Mouse (Mus musculus) neural tube, embryonic 12.5 days (tissue): ENCODE results near the gene Sbk2. TPM values are rescaled to one million over a fixed set of nuclear protein-coding genes. Genes with fewer than 3 reads are reported as not detected.
"Not testable (repeated sequence)": the region's sequence is repeated elsewhere in the genome, so short reads cannot be mapped to it uniquely, and the experiment has no call there.

Experiments
- ATAC-seq: fragments of 200-750 bp; cut with Nextera tagmentation; 2 replicates; pipeline ENCODE4 v1.8.0; 2017; ENCODE audit warnings: low read depth, mild to moderate bottlenecking, moderate TSS enrichment, moderate library complexity; ENCODE audit not compliant: low FRiP score
- H3K27ac ChIP-seq: fragments of 300-500 bp; sonication (generic); 2 replicates; pipeline ENCODE4 v1.5.1; 2016
- H3K27me3 ChIP-seq: fragments of 300-500 bp; sonication (generic); replicated peaks from 2 replicates; pipeline ENCODE4 v1.6.1; 2016; ENCODE audit warnings: mild to moderate bottlenecking
- H3K36me3 ChIP-seq: fragments of 300-500 bp; sonication (generic); 2 replicates; pipeline ENCODE4 v1.6.1; 2016; ENCODE audit warnings: mild to moderate bottlenecking
- H3K4me1 ChIP-seq: fragments of 300-500 bp; sonication (generic); 2 replicates; pipeline ENCODE4 v1.6.1; 2016
- H3K4me2 ChIP-seq: fragments of 300-500 bp; sonication (generic); replicated peaks from 2 replicates; pipeline ENCODE4 v1.6.1; 2016; ENCODE audit warnings: mild to moderate bottlenecking
- H3K4me3 ChIP-seq: fragments of 300-500 bp; sonication (generic); 2 replicates; pipeline ENCODE4 v1.5.1; 2016
- H3K9ac ChIP-seq: fragments of 300-500 bp; sonication (generic); 2 replicates; pipeline ENCODE4 v1.6.1; 2016; ENCODE audit warnings: mild to moderate bottlenecking
- H3K9me3 ChIP-seq: fragments of 300-500 bp; sonication (generic); 2 replicates; pipeline ENCODE4 v1.6.1; 2016; ENCODE audit warnings: mild to moderate bottlenecking
- WGBS: fragments of 180-500 bp; shearing (Covaris S2); methylation state at CpG from one replicate; pipeline ENCODE4 v1.1.7; 2016; 5-methylcytosine and 5-hydroxymethylcytosine counted together
- polyA plus RNA-seq: library from polyadenylated mRNA; unstranded; fragments of >200 nt; fragmentation: Nextera tagmentation; extraction: Ambion mirVana; gene quantifications from 2 replicates; pipeline ENCODE4 v1.2.1, GENCODE M21; 2016

Sbk2 gene
- 0.13 TPM in 2 replicates for polyA plus RNA-seq

- ATAC-seq = 0 out of 2 replicates have a peak, but pooled peaks have one; percentile 48
- Histone ChIP-seq H3K4me1 (no peaks in the 10 kb centered on the region), H3K36me3 (no peaks in the 10 kb centered on the region), H3K9ac (no peak within 1 kb of the TSS), H3K4me2 (no peak within 1 kb of the TSS; the same call in 1 of the 2 replicates), H3K9me3 (no peaks in the 10 kb centered on the region), H3K27ac (no peak within 1 kb of the TSS), H3K27me3 (peaks cover 6% of the 10 kb centered on the region; the same call in 1 of the 2 replicates), H3K4me3 (no peak within 1 kb of the TSS)
- 11% methylated on average over 10 of the region's 10 CpGs for WGBS
Observed at GRCm38 (mm10) chr7:4964272-4964671, at the start of gene Sbk2. Gene Sbk2, minus strand, starts transcription at chr7:4964406.

- H3K27ac ChIP-seq = no peak overlapping the region
- 92% methylated on average over 27 of the region's 27 CpGs for WGBS
- peaks cover 50% of the 10 kb centered on the region for H3K36me3 ChIP-seq
- H3K4me2 ChIP-seq = peak overlapping the region; percentile 55
- no peaks in the 10 kb centered on the region for H3K4me1 ChIP-seq
- no peak overlapping the region for H3K4me3 ChIP-seq
- no peaks in the 10 kb centered on the region for H3K27me3 ChIP-seq
- no peak for ATAC-seq
- H3K9ac ChIP-seq = no peak overlapping the region
- no peaks in the 10 kb centered on the region for H3K9me3 ChIP-seq
Observed at GRCm38 (mm10) chr7:5012681-5013513, 48.7 kb upstream of the Sbk2 start.

GRCm38 (mm10) chr7:5008229-5008628 lies 44.0 kb upstream of the Sbk2 start:
- H3K4me1 ChIP-seq = no peaks in the 10 kb centered on the region
- ATAC-seq = no peak
- H3K27ac ChIP-seq = no peak overlapping the region
- 96% methylated on average over 26 of the region's 26 CpGs for WGBS
- no peak overlapping the region for H3K4me2 ChIP-seq
- no peaks in the 10 kb centered on the region for H3K27me3 ChIP-seq
- no peak overlapping the region for H3K9ac ChIP-seq
- peaks cover 71% of the 10 kb centered on the region for H3K36me3 ChIP-seq
- no peak overlapping the region for H3K4me3 ChIP-seq
- no peaks in the 10 kb centered on the region for H3K9me3 ChIP-seq

GRCm38 (mm10) chr7:5002876-5003275 lies 38.7 kb upstream of the Sbk2 start:
- H3K9ac ChIP-seq, ATAC-seq, H3K4me1 ChIP-seq, H3K4me3 ChIP-seq, H3K9me3 ChIP-seq, H3K4me2 ChIP-seq, H3K27me3 ChIP-seq, H3K27ac ChIP-seq: not testable (repeated sequence)
- peaks cover 20% of the 10 kb centered on the region for H3K36me3 ChIP-seq
- WGBS = 68% methylated on average over 8 of the region's 8 CpGs

GRCm38 (mm10) chr7:4999876-5000275 lies 35.7 kb upstream of the Sbk2 start:
- ATAC-seq = no peak
- no peaks in the 10 kb centered on the region for H3K36me3 ChIP-seq
- H3K9ac ChIP-seq = no peak overlapping the region
- no peak overlapping the region for H3K4me3 ChIP-seq
- no peak overlapping the region for H3K4me2 ChIP-seq
- peaks cover 12% of the 10 kb centered on the region for H3K4me1 ChIP-seq
- no peak overlapping the region for H3K27ac ChIP-seq
- no peaks in the 10 kb centered on the region for H3K9me3 ChIP-seq
- H3K27me3 ChIP-seq = peaks cover 3% of the 10 kb centered on the region
- WGBS = 61% methylated on average over 2 of the region's 2 CpGs

GRCm38 (mm10) chr7:4996934-4997333 lies 32.7 kb upstream of the Sbk2 start:
- peaks cover 33% of the 10 kb centered on the region for H3K4me1 ChIP-seq
- no peak overlapping the region for H3K27ac ChIP-seq
- 0 out of 2 replicates have a peak, but pooled peaks cover 5% of the 10 kb centered on the region for H3K9me3 ChIP-seq
- peaks cover 22% of the 10 kb centered on the region for H3K27me3 ChIP-seq
- 78% methylated on average over 8 of the region's 8 CpGs for WGBS
- peaks cover 25% of the 10 kb centered on the region for H3K36me3 ChIP-seq
- peak overlapping the region; percentile 65; the same call in 1 of the 2 replicates for H3K4me3 ChIP-seq
- H3K9ac ChIP-seq = peak overlapping the region; percentile 83; the same call in 1 of the 2 replicates
- ATAC-seq = no peak
- H3K4me2 ChIP-seq = peak overlapping the region; percentile 89

GRCm38 (mm10) chr7:4996003-4996895 lies 32.0 kb upstream of the Sbk2 start, which contains the start of gene Zfp579:
Gene Zfp579, minus strand, starts transcription at chr7:4996158.
- Histone ChIP-seq H3K4me3 (peak within 1 kb of the TSS; percentile 65), H3K27ac (peak within 1 kb of the TSS; percentile 46; the same call in 1 of the 2 replicates), H3K4me2 (peak within 1 kb of the TSS; percentile 89), H3K4me1 (peaks cover 33% of the 10 kb centered on the region), H3K27me3 (peaks cover 22% of the 10 kb centered on the region), H3K9ac (peak within 1 kb of the TSS; percentile 83), H3K9me3 (0 out of 2 replicates have a peak, but pooled peaks cover 6% of the 10 kb centered on the region), H3K36me3 (peaks cover 27% of the 10 kb centered on the region)
- peak; percentile 84 for ATAC-seq
- WGBS = 5% methylated on average over 16 of the region's 26 CpGs

- Histone ChIP-seq H3K27ac (peak overlapping the region; percentile 46; the same call in 1 of the 2 replicates), H3K9me3 (0 out of 2 replicates have a peak, but pooled peaks cover 14% of the 10 kb centered on the region), H3K9ac (peak overlapping the region; percentile 83), H3K4me2 (peak overlapping the region; percentile 89), H3K4me3 (peak overlapping the region; percentile 65), H3K27me3 (peaks cover 22% of the 10 kb centered on the region), H3K36me3 (peaks cover 35% of the 10 kb centered on the region), H3K4me1 (peaks cover 33% of the 10 kb centered on the region)
- ATAC-seq = peak; percentile 8
- WGBS = 8% methylated on average over 19 of the region's 19 CpGs
Observed at GRCm38 (mm10) chr7:4995268-4996002, 31.2 kb upstream of the Sbk2 start.

GRCm38 (mm10) chr7:4993999-4994788 lies 30.0 kb upstream of the Sbk2 start:
- ATAC-seq = no peak
- Histone ChIP-seq H3K4me3 (peak overlapping the region; percentile 65), H3K4me1 (peaks cover 33% of the 10 kb centered on the region), H3K27ac (no peak overlapping the region), H3K9me3 (0 out of 2 replicates have a peak, but pooled peaks cover 15% of the 10 kb centered on the region), H3K4me2 (peak overlapping the region; percentile 89), H3K27me3 (peaks cover 22% of the 10 kb centered on the region), H3K36me3 (peaks cover 35% of the 10 kb centered on the region), H3K9ac (peak overlapping the region; percentile 83)
- WGBS = 49% methylated on average over 59 of the region's 59 CpGs

- Histone ChIP-seq H3K36me3 (peaks cover 35% of the 10 kb centered on the region), H3K27ac (no peak overlapping the region), H3K27me3 (peaks cover 22% of the 10 kb centered on the region), H3K9me3 (0 out of 2 replicates have a peak, but pooled peaks cover 15% of the 10 kb centered on the region), H3K9ac (peak overlapping the region; percentile 83), H3K4me1 (peaks cover 33% of the 10 kb centered on the region), H3K4me2 (peak overlapping the region; percentile 89), H3K4me3 (peak overlapping the region; percentile 65)
- ATAC-seq = no peak
- WGBS = 23% methylated on average over 55 of the region's 55 CpGs
Observed at GRCm38 (mm10) chr7:4993347-4993998, 29.3 kb upstream of the Sbk2 start.
